Mouse (Mus musculus): ENCODE data around the gene Thrb. TPM values are rescaled to one million over a fixed set of nuclear protein-coding genes. Genes with fewer than 3 reads are reported as not detected.

The Thrb gene
- total RNA-seq, 2 experiments from 2014 or later = 7.3 to 8.4 TPM

DNA sequence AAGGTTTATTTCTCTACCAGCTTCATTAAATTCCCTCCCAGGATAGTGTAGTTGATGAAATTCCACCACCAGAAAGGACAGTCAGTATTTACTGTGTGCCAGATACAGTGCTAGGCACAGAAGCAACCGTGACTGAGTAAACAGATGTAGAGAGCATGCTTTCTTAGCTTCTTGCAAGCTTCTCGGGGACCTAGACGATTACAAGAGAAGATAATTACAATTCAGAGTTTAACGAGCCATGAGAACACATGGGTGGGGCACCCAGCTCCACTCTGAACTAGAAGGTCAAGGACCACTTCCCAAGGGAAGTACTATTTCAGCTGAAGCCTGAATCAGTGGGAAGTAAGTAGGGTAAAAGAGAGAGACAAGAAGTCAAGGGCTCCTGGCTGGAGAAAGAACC lies 190.3 kb downstream of the Thrb start:
- intact Hi-C loops (cut with DNase I; ENCODE audit: low total_unique reads) = no loop called here
- DNase-seq = no peak

DNA sequence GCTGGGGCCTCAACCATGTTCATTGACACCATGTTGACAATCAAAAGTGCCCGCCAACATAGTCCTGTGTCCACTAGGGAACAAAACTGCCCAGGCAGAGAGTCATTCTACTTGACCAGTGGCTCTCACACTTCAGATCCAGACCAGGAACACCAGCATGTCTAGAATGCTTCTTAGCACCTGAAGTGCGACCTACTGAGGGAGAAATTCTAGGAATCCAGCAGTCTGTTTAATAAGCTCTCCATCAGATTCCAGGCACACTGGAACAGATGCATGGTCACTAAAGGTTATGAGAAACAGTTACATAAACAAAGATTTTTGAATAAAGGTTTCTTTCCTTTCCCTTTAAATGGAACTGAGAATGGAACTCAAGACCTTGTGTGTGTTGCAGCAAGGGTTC lies 192.2 kb downstream of the Thrb start:
- no peak for DNase-seq
- intact Hi-C loops (cut with DNase I; ENCODE audit: low total_unique reads) = no loop called here

DNA sequence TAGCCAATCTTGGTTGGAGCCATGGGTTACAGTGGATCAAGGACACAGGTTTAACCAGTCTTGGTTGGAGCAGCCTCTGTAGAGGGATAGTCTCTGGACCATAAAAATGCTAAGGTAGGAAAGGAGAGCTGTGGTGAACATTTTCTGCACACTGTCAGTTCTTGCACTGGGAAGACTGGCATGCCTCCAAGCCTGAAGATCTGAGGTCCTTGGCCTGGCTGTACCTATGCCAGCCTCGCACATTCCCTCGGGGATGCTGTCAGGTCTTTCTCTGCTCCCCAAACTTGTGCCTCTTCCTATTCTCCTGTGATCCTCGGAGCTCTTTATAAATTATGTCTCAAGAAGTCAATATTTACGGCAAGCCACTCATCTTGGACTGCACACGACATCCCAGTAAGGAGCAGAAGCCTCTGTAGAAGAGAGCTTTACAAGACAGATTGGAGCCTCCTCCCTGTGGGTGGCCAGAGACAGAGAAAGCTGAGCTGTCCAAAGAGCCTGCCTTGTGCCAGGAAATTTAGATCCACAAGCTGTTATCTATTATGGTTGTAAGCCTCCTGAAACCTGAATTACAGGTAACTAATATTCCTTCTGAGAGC lies 199.8 kb downstream of the Thrb start:
- intact Hi-C loops (cut with DNase I; ENCODE audit: low total_unique reads) = no loop called here
- no peak for DNase-seq

DNA sequence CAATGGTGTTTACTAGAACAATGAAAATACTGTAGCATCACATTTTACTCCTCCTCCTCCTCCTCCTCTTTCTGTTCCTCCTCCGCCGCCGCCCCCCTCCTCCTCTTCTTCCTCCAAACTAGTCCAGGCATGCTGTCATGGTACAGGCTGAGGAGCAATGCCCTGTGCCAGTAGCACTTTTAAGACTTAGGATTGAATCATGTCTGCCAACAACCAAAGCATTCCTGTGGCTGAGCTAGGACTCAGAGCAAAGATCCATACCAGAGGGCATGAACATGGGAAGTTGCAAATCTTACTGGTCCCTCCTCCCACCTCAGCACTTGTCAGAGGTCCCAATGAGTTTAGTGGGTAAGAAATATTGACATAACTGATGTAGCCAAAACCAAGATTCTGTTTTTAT lies 202.6 kb downstream of the Thrb start:
- intact Hi-C loops (cut with DNase I; ENCODE audit: low total_unique reads) = no loop called here
- no peak for DNase-seq

DNA sequence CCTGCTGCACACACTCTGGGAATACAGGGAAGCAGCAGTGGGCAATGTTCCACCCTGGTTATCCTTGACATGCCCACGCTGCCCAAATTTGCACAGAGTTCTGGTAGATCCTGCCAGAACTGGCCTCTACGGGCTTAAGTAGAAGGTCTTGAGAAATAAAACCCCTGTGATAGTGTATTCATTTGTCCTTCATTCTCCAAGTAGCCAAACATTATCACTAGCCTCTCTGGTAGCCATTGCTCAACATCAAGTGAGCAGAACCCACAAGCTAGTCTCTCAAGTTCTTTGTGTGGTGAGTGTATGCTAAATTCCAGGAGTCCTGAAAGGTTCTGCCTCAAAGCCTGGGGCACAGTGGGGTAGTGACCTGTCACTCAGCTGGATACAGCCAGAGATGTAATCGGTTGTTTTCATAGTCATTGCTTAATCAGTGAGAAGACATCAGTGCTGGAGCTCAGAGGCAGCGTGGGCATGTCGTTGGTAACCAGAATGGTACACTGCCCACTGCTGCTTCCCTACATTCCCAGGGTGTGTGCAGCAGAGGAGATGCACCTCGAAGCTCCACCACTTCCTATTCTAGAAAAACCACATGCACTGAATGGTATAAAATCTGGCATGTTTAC lies 203.8 kb downstream of the Thrb start:
- DNase-seq = no peak
- intact Hi-C loops (cut with DNase I; ENCODE audit: low total_unique reads) = no loop called here

DNA sequence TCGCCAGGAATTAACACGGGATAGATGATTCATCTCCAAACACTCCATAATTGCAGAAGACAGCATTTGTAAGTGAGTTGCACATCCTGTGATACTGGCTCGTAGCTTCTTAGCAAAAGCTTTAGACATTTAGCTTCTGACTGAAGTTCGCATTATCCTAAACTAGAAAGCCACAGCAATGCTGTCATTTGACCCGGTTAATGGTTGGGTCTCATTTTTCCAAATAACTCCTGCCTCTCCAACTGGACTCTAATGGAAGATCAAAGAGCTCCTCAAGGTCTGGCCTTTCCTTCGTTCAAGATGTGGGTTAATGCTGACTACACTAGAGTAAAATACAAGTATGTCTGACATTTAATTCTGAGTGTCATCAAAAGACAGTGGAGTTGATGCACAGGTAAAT lies 208.3 kb downstream of the Thrb start:
- no peak for DNase-seq
- intact Hi-C loops (cut with DNase I; ENCODE audit: low total_unique reads) = no loop called here

DNA sequence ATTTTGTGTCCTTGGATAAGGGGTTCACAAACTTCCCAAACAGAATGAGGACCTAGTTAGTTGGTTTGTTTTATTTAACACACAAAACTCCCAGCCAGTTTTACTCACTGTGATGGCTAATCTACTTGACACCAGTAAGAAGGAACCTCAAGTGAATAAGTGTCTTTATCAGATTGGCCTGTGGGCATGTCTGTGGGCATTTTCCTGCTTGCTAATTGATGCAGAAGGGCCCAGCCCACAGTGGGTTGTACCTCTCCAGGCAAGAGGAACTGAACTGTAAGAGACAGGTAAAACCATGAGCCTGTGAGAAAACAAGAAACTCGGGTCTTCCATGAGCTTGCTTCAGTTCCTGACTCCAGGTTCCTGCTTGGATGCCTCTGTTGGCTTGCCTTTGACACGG lies 215.9 kb downstream of the Thrb start:
- intact Hi-C loops (cut with DNase I; ENCODE audit: low total_unique reads) = no loop called here
- DNase-seq = no peak

DNA sequence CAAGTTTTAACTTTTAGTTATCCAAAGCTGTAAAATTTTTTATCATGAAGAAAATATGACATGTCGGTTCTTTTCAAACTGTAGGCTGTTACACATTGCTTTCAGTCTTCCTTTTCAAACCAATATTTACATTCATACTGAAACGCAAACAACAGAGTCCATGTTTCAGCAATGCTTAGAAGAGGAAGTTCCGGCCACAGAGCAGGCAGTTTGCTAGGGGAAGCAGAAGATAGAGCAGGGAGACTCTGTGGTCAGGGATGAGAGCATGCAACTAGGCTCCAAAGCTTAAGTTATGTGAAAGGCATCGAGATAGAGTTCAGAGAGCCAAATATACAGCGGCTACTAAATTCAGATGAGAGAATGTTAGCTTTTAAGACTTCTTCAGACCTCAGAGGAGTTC lies 219.4 kb downstream of the Thrb start:
- DNase-seq = no peak
- intact Hi-C loops (cut with DNase I; ENCODE audit: low total_unique reads) = no loop called here

DNA sequence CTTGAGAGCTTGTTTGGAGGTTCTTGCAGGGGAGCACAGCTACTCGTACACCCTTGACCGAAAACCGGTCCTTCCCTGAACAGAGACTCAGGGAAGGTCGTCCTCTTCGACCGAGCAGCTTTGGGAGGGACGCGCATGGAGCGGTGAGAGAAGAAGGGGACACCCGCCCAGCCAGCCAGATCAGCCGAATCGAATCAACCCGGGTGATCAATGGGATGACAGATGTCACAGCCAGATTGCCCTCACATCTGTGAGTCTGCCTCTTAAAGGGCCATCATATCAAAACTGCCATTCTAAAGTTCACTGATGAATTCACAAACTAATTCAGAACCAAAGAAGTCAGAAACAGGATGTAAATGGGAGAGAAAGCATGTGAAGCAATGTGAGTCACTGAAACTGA lies 224.8 kb downstream of the Thrb start:
- intact Hi-C loops (cut with DNase I; ENCODE audit: low total_unique reads) = no loop called here
- no peak for DNase-seq

DNA sequence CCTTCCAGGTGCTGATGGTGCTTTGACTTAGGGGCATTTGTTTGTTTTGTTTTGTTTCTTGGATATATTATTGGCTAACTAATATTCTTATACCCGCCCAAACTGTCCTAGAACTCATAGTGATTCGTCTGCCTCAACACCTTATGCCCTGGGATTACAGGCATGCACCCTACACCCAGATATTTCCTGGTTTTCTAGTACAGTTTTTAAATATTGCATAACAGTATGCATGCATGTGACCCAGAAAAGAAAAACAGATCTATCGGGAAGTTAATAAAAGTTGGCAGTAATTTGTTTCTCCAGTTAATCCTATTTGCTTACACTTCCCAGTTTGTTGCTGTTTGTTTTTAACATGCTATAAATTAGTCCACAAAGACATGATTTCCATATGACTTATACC lies 225.3 kb downstream of the Thrb start:
- DNase-seq = no peak
- intact Hi-C loops (cut with DNase I; ENCODE audit: low total_unique reads) = no loop called here

DNA sequence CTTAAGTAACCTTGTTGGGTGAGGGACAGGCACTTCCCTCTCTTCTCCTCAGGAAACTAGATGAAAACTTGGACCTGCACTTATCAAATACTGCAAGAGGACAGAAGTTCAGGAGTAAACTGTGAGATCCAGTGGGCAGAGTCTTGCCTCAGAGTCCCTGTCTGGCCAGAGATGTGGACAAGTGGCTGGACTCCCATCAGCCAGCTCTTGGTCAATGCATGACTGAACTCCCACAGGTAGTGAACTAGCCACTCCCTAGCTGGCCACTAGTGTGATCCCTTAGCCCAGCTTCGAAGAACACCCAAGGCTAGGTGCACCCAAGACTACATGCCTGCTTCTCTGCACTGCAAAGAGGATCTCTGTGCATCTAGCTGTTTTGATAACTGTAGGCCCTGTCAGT lies 234.7 kb downstream of the Thrb start:
- DNase-seq = no peak
- intact Hi-C loops (cut with DNase I; ENCODE audit: low total_unique reads) = no loop called here

DNA sequence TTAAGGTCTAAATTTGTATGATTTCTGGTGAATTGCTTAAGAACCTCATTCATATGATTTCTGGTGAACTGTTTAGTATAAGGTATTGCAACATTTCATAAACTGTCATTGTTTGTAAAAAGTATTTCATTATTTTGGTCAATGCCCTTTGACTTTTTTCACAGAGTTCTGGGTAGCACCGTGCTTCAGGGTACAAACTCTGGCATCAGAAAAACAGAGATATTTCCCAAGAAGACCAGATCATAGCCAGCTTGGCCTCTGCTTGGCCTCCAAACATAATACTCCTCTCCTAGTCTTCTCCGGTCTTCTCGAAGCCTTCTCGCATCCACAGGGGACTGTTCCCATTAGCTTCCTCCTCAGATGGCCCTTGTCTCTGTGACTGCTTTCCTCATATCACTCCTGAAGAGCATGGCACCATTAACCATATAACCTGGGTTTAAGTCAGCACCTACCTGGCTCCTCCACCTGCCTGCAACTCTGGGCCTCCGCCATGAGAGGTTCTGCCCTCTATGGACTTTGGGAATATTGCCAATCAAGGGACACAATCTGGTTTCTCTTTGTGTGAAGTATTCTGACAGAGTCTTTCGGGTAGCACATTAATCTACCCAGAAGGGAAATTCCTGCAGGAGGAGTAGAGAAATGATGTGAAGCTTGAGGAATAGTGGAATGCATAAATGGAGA lies 239.8 kb downstream of the Thrb start:
- DNase-seq = no peak
- intact Hi-C loops (cut with DNase I; ENCODE audit: low total_unique reads) = no loop called here

DNA sequence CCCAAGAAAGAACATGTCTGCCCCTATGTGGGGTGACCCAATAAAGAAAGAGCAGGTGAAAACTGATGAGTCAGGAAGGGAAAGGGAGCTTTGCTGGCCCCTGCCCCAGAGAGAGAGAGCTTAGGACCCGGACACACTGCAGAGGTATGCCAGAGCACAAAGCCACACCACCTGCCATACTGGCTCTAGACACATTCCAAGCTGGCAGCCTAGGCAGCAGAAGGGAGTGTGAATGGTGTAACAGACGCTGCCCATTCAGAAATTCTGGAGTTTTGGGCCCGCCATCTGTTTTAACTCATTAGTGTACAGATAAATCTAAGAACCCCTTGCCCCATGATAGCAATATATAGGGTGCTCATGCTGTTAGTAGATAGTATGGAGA lies 240.3 kb downstream of the Thrb start:
- no peak for DNase-seq
- intact Hi-C loops (cut with DNase I; ENCODE audit: low total_unique reads) = no loop called here

DNA sequence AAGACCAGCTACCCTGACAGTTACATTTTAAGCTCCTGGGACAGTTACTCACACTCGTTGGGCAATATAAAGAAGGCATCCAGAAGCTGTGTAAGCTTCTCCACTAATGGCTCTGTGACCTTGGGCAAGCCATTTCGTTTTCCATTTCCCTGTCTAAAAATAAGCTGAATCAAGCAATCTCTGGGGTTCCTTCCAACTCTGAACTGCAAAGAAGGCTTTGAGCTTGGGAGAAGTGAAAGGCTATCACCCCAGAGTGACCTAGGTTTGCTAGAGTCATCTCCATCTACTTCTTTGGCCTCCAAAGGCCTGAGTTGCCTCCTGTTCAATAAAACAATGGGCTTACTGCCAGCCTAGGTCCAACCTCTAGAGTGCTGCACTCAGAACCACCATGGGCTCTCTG lies 242.4 kb downstream of the Thrb start:
- intact Hi-C loops (cut with DNase I; ENCODE audit: low total_unique reads) = no loop called here
- no peak for DNase-seq

DNA sequence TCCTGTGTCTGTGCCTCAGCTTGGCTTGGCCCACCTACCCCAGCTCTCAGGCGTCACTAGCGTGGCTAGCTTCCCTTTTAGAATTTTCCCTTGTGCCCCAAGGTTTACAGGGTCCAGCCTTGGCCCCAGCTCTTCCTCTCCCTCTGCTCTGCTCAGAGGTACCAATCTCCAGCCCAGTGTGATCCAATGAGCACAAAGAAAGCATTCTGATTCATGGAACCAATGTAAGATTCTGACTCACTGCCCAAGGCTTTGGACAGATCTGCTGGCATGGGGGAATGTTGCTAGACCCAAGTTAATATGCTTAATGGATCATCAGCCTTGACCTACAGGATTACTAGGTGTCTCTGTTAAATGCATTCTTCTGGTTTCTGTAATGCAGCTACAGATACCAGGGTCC lies 243.1 kb downstream of the Thrb start:
- DNase-seq = no peak
- intact Hi-C loops (cut with DNase I; ENCODE audit: low total_unique reads) = no loop called here

DNA sequence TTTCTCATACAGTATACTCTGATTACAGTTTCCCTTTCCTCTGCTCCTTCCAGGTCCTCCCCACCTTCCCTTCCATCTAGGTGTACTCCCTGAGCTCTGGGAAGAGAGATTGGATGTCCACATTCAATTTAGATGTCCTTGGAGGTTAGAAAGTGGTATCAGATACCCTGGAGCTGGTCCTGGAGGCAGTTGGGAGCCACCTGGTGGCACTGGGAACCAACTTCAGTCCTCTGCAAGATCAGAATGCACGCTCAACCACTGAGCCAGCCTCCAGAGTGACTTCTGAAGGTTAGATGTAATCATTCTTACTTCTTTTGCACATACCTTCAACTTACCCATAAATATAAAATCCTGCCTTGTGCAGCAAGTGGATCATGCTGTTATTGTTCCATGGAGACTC lies 244.5 kb downstream of the Thrb start:
- intact Hi-C loops (cut with DNase I; ENCODE audit: low total_unique reads) = no loop called here
- no peak for DNase-seq

DNA sequence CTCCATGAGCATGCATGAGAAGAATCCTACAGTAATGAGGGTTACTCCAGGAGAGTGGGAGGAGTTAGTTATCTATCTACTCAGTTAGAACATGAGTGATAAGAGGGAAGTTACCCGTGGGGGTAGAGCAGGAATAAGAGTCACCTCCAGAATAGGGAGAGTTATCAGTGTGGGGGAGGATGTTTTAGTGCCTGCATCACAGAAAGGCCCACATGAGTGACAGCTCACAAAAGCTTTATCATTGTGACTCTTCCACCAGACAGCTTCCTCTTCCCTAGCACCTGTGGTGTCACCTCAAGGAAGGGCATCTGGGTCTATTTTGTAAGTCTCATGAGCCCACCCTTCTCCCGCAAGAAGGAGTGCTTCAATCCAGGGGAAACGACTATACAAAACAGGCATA lies 245.6 kb downstream of the Thrb start:
- intact Hi-C loops (cut with DNase I; ENCODE audit: low total_unique reads) = no loop called here
- DNase-seq = no peak

DNA sequence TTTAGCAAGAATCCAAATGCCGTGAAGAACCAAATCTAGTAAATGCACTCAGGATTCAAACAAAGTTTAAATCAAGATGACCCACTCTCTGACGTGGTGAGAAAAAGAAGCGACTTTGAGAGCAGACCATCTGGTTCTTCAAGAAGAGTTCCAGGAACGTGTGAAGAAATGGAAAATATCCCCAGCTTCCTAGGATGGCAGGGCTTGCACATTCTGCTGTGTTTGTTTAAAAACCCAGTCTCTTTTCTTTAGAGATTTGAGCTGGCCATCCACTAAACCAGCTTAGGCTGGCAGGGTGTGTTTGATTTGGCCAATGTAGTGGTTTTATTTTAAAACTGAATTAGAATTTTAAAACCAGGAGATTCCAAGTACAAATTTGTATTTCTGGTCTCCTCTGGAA lies 246.9 kb downstream of the Thrb start:
- intact Hi-C loops (cut with DNase I; ENCODE audit: low total_unique reads) = no loop called here

DNA sequence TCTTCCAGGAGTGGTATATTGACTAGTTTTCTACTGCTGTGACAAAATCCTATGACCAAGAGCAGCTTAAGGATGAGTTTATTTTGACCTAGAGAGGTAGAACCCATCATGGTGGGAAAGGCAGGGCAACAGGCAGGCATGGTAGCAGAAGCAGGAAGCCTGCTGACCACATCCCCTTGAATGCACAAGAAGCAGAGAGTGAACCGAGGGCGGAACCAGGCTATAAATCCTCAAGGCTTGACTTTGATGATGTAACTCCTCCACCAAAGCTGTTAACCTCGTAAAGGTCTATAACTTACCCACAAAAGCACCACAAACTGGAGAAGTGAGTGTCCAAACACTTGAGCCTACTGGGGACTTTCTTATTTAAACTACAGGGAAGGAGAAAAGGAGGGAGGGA lies 251.1 kb downstream of the Thrb start:
- no peak for DNase-seq
- intact Hi-C loops (cut with DNase I; ENCODE audit: low total_unique reads) = no loop called here

More for the DNA sequence above, 246.9 kb downstream of the Thrb start:
- DNase-seq = no peak

DNA sequence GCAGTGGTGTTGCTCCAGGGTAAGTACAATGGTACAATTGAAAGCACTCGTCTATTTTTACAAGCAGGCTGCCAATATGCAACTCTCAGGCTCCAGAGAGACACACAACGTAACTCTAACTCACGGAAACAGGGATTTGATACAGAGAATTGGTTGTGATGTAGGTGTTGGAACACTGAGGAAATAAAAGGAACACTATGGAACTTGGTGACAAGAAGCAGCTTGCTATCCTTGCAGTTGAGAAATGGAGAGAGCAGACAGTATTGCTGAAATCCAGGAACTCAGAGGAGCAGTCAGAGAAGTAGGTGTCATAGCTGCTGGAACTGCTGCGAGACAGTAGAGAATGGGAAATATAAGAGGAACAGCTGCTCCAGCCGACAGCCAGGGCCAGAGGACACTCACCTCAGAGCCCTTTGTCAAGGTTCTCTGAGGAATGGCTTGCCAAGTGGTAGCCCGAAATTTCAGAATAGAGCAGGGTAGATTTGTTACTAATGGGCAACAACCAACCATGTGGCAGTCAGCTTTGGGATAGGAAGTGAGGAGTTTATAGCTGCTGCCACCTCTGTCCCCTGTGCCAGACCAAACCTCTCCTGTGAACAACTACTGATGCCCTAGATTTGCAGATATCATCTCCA lies 252.6 kb downstream of the Thrb start:
- no peak for DNase-seq
- intact Hi-C loops (cut with DNase I; ENCODE audit: low total_unique reads) = no loop called here

DNA sequence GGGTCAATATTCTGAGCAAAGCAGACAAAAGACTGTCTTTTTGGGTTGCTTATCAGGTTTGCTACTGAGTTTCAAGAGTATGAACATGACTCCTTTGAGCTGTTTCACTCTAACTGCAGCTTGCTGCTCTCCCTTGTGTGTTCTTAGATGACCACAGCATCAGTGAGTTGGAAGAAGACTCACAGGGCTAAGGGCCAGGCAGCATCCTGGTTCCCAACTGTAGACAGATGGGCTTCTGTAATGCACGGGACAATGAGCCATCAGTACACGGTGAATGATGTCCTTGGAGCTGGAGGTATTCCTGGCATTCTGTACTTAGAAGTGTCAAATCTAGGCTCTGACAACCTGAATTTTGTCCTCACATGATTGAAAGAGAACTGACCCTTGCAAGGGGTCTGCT lies 255.5 kb downstream of the Thrb start:
- intact Hi-C loops (cut with DNase I; ENCODE audit: low total_unique reads) = no loop called here
- no peak for DNase-seq

Measured in gastrocnemius, postnatal 14 days (tissue).